Mouse (Mus musculus) cerebellum, adult 9-10 months (tissue): ENCODE measurements around the gene Plagl1.

ENCODE experiments used
- DNase-seq: peaks from one replicate; pipeline ENCODE4 v3.0.0; 2022

Plagl1 gene

GRCm38 (mm10) chr10:13090596-13091424 is 30.5 kb downstream of the Plagl1 start:
- DNase-seq: peak; percentile 75

- no peak for DNase-seq
Measured at GRCm38 (mm10) chr10:13092996-13093395, 32.7 kb downstream of the Plagl1 start.

GRCm38 (mm10) chr10:13098895-13099294 is 38.6 kb downstream of the Plagl1 start:
- no peak for DNase-seq

GRCm38 (mm10) chr10:13100061-13100648 is 39.9 kb downstream of the Plagl1 start:
- no peak for DNase-seq

- DNase-seq: no peak
Measured at GRCm38 (mm10) chr10:13102360-13102759, 42.1 kb downstream of the Plagl1 start.

GRCm38 (mm10) chr10:13103838-13104237 is 43.5 kb downstream of the Plagl1 start:
- no peak for DNase-seq

- DNase-seq: no peak
Measured at GRCm38 (mm10) chr10:13106909-13107624, 46.8 kb downstream of the Plagl1 start.

- no peak for DNase-seq
Measured at GRCm38 (mm10) chr10:13108021-13108548, 47.8 kb downstream of the Plagl1 start.

- no peak for DNase-seq
Measured at GRCm38 (mm10) chr10:13108847-13109246, 48.5 kb downstream of the Plagl1 start.

GRCm38 (mm10) chr10:13109781-13110180 is 49.5 kb downstream of the Plagl1 start:
- DNase-seq: no peak

- DNase-seq: no peak
Measured at GRCm38 (mm10) chr10:13112849-13113248, 52.5 kb downstream of the Plagl1 start.

- no peak for DNase-seq
Measured at GRCm38 (mm10) chr10:13113641-13114040, 53.3 kb downstream of the Plagl1 start.

- no peak for DNase-seq
Measured at GRCm38 (mm10) chr10:13115030-13115429, 54.7 kb downstream of the Plagl1 start.

GRCm38 (mm10) chr10:13116706-13117665 is 56.7 kb downstream of the Plagl1 start:
- no peak for DNase-seq

GRCm38 (mm10) chr10:13118024-13118769 is 57.9 kb downstream of the Plagl1 start:
- DNase-seq: no peak

GRCm38 (mm10) chr10:13118770-13119102 is 58.4 kb downstream of the Plagl1 start:
- no peak for DNase-seq

- no peak for DNase-seq
Measured at GRCm38 (mm10) chr10:13119300-13119699, 59.0 kb downstream of the Plagl1 start.

- no peak for DNase-seq
Measured at GRCm38 (mm10) chr10:13125811-13126210, 65.5 kb downstream of the Plagl1 start.

- DNase-seq: no peak
Measured at GRCm38 (mm10) chr10:13127335-13127734, 67.0 kb downstream of the Plagl1 start.

- DNase-seq: no peak
Measured at GRCm38 (mm10) chr10:13127946-13128345, 67.6 kb downstream of the Plagl1 start.

- no peak for DNase-seq
Measured at GRCm38 (mm10) chr10:13133850-13134249, 73.5 kb downstream of the Plagl1 start.

- DNase-seq: no peak
Measured at GRCm38 (mm10) chr10:13135276-13135675, 75.0 kb downstream of the Plagl1 start.
